Mouse (Mus musculus): ENCODE measurements around the gene Psmb8. TPM values are rescaled to one million over a fixed set of nuclear protein-coding genes. Genes with fewer than 3 reads are reported as not detected.

Gene Psmb8
- polyA plus RNA-seq, 1 experiment = 16.1 TPM

DNA sequence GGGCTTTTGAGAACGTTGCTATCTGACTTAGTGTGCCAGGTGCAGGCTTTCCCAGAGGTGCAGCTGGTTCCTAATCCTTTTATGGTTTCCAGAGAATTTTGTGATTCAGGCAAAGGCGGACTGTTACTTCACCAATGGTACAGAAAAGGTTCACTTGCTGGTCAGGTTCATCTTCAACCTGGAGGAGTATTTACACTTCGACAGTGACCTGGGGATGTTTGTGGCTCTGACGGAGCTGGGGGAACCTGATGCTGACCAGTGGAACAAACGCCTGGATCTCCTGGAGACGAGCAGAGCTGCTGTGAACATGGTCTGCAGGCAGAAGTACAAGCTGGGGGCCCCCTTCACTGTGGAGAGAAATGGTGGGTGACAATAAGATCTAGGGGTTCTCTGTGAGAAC is 43.4 kb downstream of the Psmb8 start:
- H3K4me1 ChIP-seq (ENCODE audit: control insufficient read depth, insufficient read depth, low read length) = no peaks in the 10 kb centered on the region

DNA sequence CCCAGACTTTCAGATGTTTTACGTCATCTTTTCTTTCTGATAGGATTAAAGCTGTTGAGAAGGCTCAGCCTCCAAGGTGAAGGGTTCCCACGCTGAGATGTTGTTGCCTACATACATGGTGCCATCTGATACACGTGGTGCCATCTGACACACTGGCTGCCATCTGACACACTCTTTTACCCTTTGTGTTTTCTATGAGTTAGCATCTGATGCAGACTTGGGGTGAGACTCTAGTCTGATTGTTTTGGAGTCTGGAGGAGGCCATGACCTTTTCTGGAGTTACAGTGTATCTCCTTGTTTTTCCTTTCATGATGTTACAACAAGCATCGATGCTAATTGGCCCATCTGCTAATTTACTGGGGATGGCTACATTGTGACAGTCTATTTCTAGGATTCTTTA is 47.1 kb downstream of the Psmb8 start:
- TF ChIP-seq POLR2A (IDR thresholded peaks at IDR 0.05; ENCODE audit: low read depth, low read length) (no peak), CTCF (IDR thresholded peaks at IDR 0.05; ENCODE audit: borderline replicate concordance, insufficient read depth, low read length) (no peak)
- Histone ChIP-seq H3K4me1 (ENCODE audit: control insufficient read depth, insufficient read depth, low read length) (no peaks in the 10 kb centered on the region), H3K27ac (ENCODE audit: insufficient read depth, low read length) (no peak overlapping the region)

More for the DNA sequence above, 43.4 kb downstream of the Psmb8 start:
- Histone ChIP-seq H3K27ac (ENCODE audit: insufficient read depth, low read length) (no peak overlapping the region), H3K4me3 (ENCODE audit: insufficient read depth, low read length) (no peak overlapping the region)
- no peak for TF ChIP-seq POLR2A (IDR thresholded peaks at IDR 0.05; ENCODE audit: low read depth, low read length)
- no peak for TF ChIP-seq CTCF (IDR thresholded peaks at IDR 0.05; ENCODE audit: borderline replicate concordance, insufficient read depth, low read length)

DNA sequence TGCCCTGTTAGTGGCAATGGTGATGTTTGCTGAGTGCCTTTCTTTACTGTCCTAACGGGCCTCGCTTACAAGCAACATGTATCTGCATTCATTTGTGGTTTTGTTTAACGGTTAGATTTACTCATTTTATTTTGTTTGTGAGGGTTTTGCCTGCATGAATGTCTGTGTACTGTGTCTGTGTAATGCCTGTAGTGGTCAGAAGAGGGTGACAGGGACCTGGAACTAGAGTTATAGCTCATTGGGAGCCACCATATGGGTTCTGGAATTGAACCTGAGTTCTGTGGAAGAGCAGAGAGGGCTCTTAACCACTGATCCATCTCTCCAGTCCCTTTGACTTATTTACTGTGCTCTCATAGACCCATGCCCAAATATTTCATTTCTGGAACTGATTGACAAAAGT is 49.5 kb downstream of the Psmb8 start:
- Histone ChIP-seq H3K27ac (ENCODE audit: insufficient read depth, low read length) (no peak overlapping the region), H3K4me3 (ENCODE audit: insufficient read depth, low read length) (no peak overlapping the region), H3K4me1 (ENCODE audit: control insufficient read depth, insufficient read depth, low read length) (no peaks in the 10 kb centered on the region)
- no peak for TF ChIP-seq CTCF (IDR thresholded peaks at IDR 0.05; ENCODE audit: borderline replicate concordance, insufficient read depth, low read length)
- no peak for TF ChIP-seq POLR2A (IDR thresholded peaks at IDR 0.05; ENCODE audit: low read depth, low read length)

More for the DNA sequence above, 47.1 kb downstream of the Psmb8 start:
- H3K4me3 ChIP-seq (ENCODE audit: insufficient read depth, low read length) = no peak overlapping the region

DNA sequence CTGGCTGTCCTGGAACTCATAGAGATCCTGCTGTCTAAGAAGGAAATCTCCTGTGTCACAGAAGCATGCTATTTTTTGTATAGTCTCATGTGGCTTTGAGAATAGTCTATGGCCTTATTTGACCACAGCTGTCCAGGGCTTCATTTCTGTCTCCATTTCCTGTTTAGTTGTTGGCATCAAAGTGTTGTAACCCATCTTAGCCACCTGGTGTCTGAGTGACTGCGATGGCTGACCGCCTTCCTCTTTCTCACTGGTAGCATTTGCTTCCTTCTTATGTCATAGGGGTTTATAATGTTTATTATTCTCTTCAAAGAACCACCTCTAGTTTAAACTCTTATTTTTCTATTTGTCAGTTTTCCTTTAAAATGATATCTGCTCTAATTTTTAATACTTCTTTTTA is 51.2 kb downstream of the Psmb8 start:
- Histone ChIP-seq H3K4me1 (ENCODE audit: control insufficient read depth, insufficient read depth, low read length) (no peaks in the 10 kb centered on the region), H3K4me3 (ENCODE audit: insufficient read depth, low read length) (no peak overlapping the region), H3K27ac (ENCODE audit: insufficient read depth, low read length) (no peak overlapping the region)
- TF ChIP-seq POLR2A (IDR thresholded peaks at IDR 0.05; ENCODE audit: low read depth, low read length) (no peak), CTCF (IDR thresholded peaks at IDR 0.05; ENCODE audit: borderline replicate concordance, insufficient read depth, low read length) (no peak)

DNA sequence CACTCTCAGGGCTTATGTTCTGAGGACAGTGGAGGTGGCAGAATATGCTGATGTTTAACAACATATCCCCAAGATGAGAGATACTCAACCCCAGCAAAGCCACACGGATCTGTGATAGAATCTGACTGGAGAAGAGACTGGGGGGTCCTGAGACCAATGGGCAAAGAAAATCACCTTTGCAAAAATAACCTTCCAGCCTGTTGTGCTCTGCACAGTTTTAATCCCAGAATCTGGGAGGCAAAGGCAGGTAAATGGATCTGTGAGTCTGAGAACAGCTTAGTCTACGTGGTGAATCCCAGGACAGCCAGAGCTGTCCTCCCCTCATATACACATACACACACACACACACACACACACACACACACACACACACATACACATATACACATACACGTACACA is 51.8 kb downstream of the Psmb8 start:
- TF ChIP-seq POLR2A (IDR thresholded peaks at IDR 0.05; ENCODE audit: low read depth, low read length) = no peak
- TF ChIP-seq CTCF (IDR thresholded peaks at IDR 0.05; ENCODE audit: borderline replicate concordance, insufficient read depth, low read length) = no peak
- Histone ChIP-seq H3K27ac (ENCODE audit: insufficient read depth, low read length) (no peak overlapping the region), H3K4me3 (ENCODE audit: insufficient read depth, low read length) (no peak overlapping the region), H3K4me1 (ENCODE audit: control insufficient read depth, insufficient read depth, low read length) (no peaks in the 10 kb centered on the region)

DNA sequence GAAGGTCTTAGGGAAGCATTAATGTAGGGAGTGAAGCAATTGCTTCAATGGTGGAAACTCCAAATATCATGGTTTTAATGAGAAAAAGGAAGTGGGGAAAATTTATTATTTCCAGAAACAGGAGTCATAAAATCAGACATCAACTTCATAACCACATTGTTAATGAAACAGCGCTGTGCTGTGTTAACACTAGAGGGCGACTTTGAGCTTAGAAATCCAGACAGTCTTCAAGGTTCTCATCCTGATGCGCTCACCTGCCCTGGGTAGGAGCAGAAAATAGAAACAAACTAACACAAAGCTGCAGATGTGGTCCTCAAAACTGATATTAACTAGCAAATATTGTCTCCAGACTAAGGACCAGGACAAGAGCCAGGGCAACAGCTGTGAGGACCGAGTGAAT is 52.4 kb downstream of the Psmb8 start:
- no peaks in the 10 kb centered on the region for H3K4me1 ChIP-seq (ENCODE audit: control insufficient read depth, insufficient read depth, low read length)
- H3K27ac ChIP-seq (ENCODE audit: insufficient read depth, low read length) = no peak overlapping the region
- H3K4me3 ChIP-seq (ENCODE audit: insufficient read depth, low read length) = no peak overlapping the region
- TF ChIP-seq POLR2A (IDR thresholded peaks at IDR 0.05; ENCODE audit: low read depth, low read length) = no peak
- 0 out of 2 replicates have a peak, but pooled peaks have one; percentile 9 for TF ChIP-seq CTCF (IDR thresholded peaks at IDR 0.05; ENCODE audit: borderline replicate concordance, insufficient read depth, low read length)

Other genes with a start within 250 kb of the Psmb8 start
- gene B3galt4, start 246.2 kb upstream of the Psmb8 start, polyA plus RNA-seq (2011; ENCODE audit: insufficient read length, low read depth, missing spikeins) = 2.3 and 3.6 TPM in 2 replicates
- 34.0 and 35.7 TPM in 2 replicates for gene Vps52, start 241.9 kb upstream of the Psmb8 start, polyA plus RNA-seq (2011; ENCODE audit: insufficient read length, low read depth, missing spikeins)
- 1,572 and 1,668 TPM in 2 replicates for gene Rps18, start 241.7 kb upstream of the Psmb8 start, polyA plus RNA-seq (2011; ENCODE audit: insufficient read length, low read depth, missing spikeins)
- gene H2-K1, start 197.4 kb upstream of the Psmb8 start, polyA plus RNA-seq (2011; ENCODE audit: insufficient read length, low read depth, missing spikeins) = 131 and 166 TPM in 2 replicates
- 12.2 and 13.8 TPM in 2 replicates for gene Ring1, start 173.0 kb upstream of the Psmb8 start, polyA plus RNA-seq (2011; ENCODE audit: insufficient read length, low read depth, missing spikeins)
- gene H2-Ke6, start 169.7 kb upstream of the Psmb8 start, polyA plus RNA-seq (2011; ENCODE audit: insufficient read length, low read depth, missing spikeins) = 16.7 and 16.9 TPM in 2 replicates
- gene Slc39a7, start 166.0 kb upstream of the Psmb8 start, polyA plus RNA-seq (2011; ENCODE audit: insufficient read length, low read depth, missing spikeins) = 181 and 191 TPM in 2 replicates
- 24.8 and 26.1 TPM in 2 replicates for gene Rxrb, start 165.9 kb upstream of the Psmb8 start, polyA plus RNA-seq (2011; ENCODE audit: insufficient read length, low read depth, missing spikeins)
- gene Col11a2, start 158.3 kb upstream of the Psmb8 start, polyA plus RNA-seq (2011; ENCODE audit: insufficient read length, low read depth, missing spikeins) = 0.37 and 0.45 TPM in 2 replicates
- not detected in 2 replicates for gene H2-Oa, start 105.4 kb upstream of the Psmb8 start, polyA plus RNA-seq (2011; ENCODE audit: insufficient read length, low read depth, missing spikeins)
- 8.2 and 10.0 TPM in 2 replicates for gene H2-DMa, start 78.2 kb upstream of the Psmb8 start, polyA plus RNA-seq (2011; ENCODE audit: insufficient read length, low read depth, missing spikeins)
- 205 and 233 TPM in 2 replicates for gene Brd2, start 75.1 kb upstream of the Psmb8 start, polyA plus RNA-seq (2011; ENCODE audit: insufficient read length, low read depth, missing spikeins)
- not detected in 2 replicates for gene H2-DMb2, start 54.4 kb upstream of the Psmb8 start, polyA plus RNA-seq (2011; ENCODE audit: insufficient read length, low read depth, missing spikeins)
- 2.2 and 2.4 TPM in 2 replicates for gene H2-DMb1, start 44.6 kb upstream of the Psmb8 start, polyA plus RNA-seq (2011; ENCODE audit: insufficient read length, low read depth, missing spikeins)
- gene Tap1, start 10.2 kb upstream of the Psmb8 start, polyA plus RNA-seq (2011; ENCODE audit: insufficient read length, low read depth, missing spikeins) = 17.8 TPM in 2 replicates
- gene Psmb9, start 10.0 kb upstream of the Psmb8 start, polyA plus RNA-seq (2011; ENCODE audit: insufficient read length, low read depth, missing spikeins) = 2.7 and 11.9 TPM in 2 replicates
- gene Tap2, start 5.8 kb downstream of the Psmb8 start, polyA plus RNA-seq (2011; ENCODE audit: insufficient read length, low read depth, missing spikeins) = 25.6 and 25.7 TPM in 2 replicates
- gene H2-Ob, start 41.2 kb downstream of the Psmb8 start, polyA plus RNA-seq (2011; ENCODE audit: insufficient read length, low read depth, missing spikeins) = not detected in 2 replicates
- gene H2-Ab1, start 60.0 kb downstream of the Psmb8 start, polyA plus RNA-seq (2011; ENCODE audit: insufficient read length, low read depth, missing spikeins) = not detected in 2 replicates
- gene H2-Aa, start 90.1 kb downstream of the Psmb8 start, polyA plus RNA-seq (2011; ENCODE audit: insufficient read length, low read depth, missing spikeins) = not detected in 2 replicates
- gene H2-Eb1, start 108.1 kb downstream of the Psmb8 start, polyA plus RNA-seq (2011; ENCODE audit: insufficient read length, low read depth, missing spikeins) = not detected in 2 replicates
- not detected in 2 replicates for gene H2-Eb2, start 127.9 kb downstream of the Psmb8 start, polyA plus RNA-seq (2011; ENCODE audit: insufficient read length, low read depth, missing spikeins)
- gene Btnl2, start 157.1 kb downstream of the Psmb8 start, polyA plus RNA-seq (2011; ENCODE audit: insufficient read length, low read depth, missing spikeins) = not detected in 2 replicates
- not detected in 2 replicates for gene Btnl1, start 179.4 kb downstream of the Psmb8 start, polyA plus RNA-seq (2011; ENCODE audit: insufficient read length, low read depth, missing spikeins)
- not detected in 2 replicates for gene BC051142, start 201.1 kb downstream of the Psmb8 start, polyA plus RNA-seq (2011; ENCODE audit: insufficient read length, low read depth, missing spikeins)